Mouse (Mus musculus): Measurements from ENCODE around the gene Fam129b.
A peak's percentile ranks its signal among the peaks of the same experiment; 100 is the strongest.

DNA sequence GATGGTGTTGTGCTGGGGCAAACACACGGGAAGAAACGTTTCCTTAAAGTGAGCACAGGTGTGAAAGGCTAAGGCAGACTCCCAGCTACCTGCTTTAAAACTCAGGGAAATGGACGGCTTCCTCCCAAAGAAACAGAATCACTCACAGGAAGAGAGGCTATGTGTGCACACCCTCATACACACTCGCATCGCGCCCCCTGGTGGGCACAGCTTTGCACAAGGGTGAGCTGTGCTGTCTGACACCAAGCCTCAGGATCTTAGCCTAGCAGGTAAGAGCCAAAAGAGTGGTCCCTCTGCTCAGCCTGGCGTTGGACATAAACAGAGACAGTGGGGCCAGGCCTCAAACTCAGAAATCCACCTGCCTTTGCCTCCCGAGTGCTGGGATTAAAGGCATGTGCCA lies 21.7 kb upstream of the Fam129b start:
- TF ChIP-seq CTCF (IDR thresholded peaks at IDR 0.05; ENCODE audit: low read depth, low read length) (peak; percentile 84), GATA1 (IDR thresholded peaks at IDR 0.05; ENCODE audit: borderline replicate concordance, low read length) (no peak), TAL1 (conservative IDR thresholded peaks at IDR 0.05; ENCODE audit: low read depth, low read length) (no peak), POLR2AphosphoS5 (IDR thresholded peaks at IDR 0.05; ENCODE audit: insufficient replicate concordance, low read depth, low read length) (no peak)

All from G1E (cell line).